Comparison of ENCODE assay signal across 8 mouse cellular contexts in the genomic region with DNA sequence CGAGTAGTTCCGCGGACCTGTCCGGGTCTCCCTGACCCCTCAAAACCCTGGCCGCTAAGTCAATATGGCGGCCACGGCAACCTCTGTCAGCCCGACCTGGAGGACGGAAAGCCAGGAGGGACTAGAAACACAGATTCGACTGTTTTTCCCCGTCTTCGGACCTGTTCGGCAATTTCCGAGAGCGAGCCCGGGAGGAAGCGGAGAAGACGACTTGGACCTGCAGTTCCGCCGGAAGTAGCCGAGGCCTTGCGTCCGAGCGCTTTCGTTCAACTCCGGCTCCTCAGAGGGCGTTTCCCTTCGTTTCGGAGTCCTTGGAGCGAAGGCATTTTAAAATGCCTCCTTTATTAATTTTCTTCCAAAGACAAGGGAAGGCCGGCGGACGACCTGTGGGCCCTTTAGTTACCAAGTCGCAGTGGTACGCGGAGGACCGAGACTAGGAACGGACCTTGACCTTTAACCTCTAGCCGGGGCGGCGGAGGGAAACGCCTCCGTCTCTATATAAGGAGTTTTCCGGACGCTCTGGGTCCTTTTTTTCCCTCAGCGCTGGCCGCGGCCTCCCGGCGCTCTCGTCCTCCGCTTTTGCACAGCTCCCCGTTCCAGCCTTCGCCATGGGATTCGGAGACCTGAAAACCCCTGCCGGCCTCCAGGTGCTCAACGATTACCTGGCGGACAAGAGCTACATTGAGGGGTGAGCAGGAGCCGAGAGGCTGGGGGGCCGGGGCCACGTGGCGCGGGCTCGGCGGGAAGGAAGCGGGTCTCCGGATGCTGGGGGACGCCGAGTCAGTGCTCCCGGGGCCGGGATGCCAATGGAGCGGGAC. TPM values are rescaled to one million over a fixed set of nuclear protein-coding genes. Genes with fewer than 3 reads are reported as not detected.
DNase-seq lines count a peak whose midpoint lies in the region; ATAC-seq lines count a peak whose summit lies in the region.

A gene (plus strand): TSS at position 222 of the 818 bp plus-strand sequence.
A gene (minus strand): TSS at position 230 of the 818 bp plus-strand sequence.

- H3K4me2 ChIP-seq in lung, embryonic 16.5 days (ENCODE audit: low read depth, low read length), result peak within 1 kb of the TSS; percentile 87

- no peaks in the 10 kb centered on the region for H3K27me3 ChIP-seq in lung, embryonic 16.5 days (ENCODE audit: control insufficient read depth, insufficient read depth, low read depth, low read length)

- peak; percentile 99 for DNase-seq in MEL-GATA-1-ER (ENCODE audit: extremely low read depth, low read depth)
- peak; percentile 99 for DNase-seq in cerebellum, adult 8-10 months
- DNase-seq in forelimb bud, embryonic 11.5 days (ENCODE audit: low read depth, low spot score), result peak; percentile 98
- peak; percentile 94 for DNase-seq in layer of hippocampus, adult 9-10 months (ENCODE audit: low spot score)
- peak; percentile 90 for DNase-seq in ovary, postnatal 10 days (ENCODE audit: low spot score)
- DNase-seq in thymus, postnatal 10 days (ENCODE audit: low spot score in 2 of 2), result peak; percentile 96 to 97

- WGBS in lung, embryonic 16.5 days, result under 1% methylated on average over 72 of the region's 72 CpGs

- peaks cover 17% of the 10 kb centered on the region for H3K36me3 ChIP-seq in lung, embryonic 16.5 days (ENCODE audit: control insufficient read depth, insufficient read depth, low read length)

- H3K4me1 ChIP-seq in lung, embryonic 16.5 days (replicated peaks; ENCODE audit: control insufficient read depth, insufficient read depth, low read length), result peaks cover 18% of the 10 kb centered on the region

- ATAC-seq in hematopoietic stem cell, adult 5-6 weeks (replicated peaks in 1 of 2; ENCODE audit: insufficient read depth in 1 of 2, low FRiP score in 2 of 2, low TSS enrichment in 1 of 2, low read depth in 1 of 2, poor library complexity in 2 of 2, severe bottlenecking in 2 of 2), result peak; percentile 84 to 92
- peak; percentile 93 for ATAC-seq in lung, embryonic 16.5 days (ENCODE audit: low read depth)

- no peaks in the 10 kb centered on the region for H3K9me3 ChIP-seq in lung, embryonic 16.5 days (ENCODE audit: control insufficient read depth, low read length)

- H3K9ac ChIP-seq in lung, embryonic 16.5 days (ENCODE audit: low read length), result peak within 1 kb of the TSS; percentile 98

- H3K4me3 ChIP-seq in lung, embryonic 16.5 days (ENCODE audit: low read length), result peak within 1 kb of the TSS; percentile 67

- H3K27ac ChIP-seq in lung, embryonic 16.5 days (ENCODE audit: low read length), result peak within 1 kb of the TSS; percentile 94

RNA-seq across cellular contexts. Expression of the first gene that starts in this region (rescaled TPM):
- 3,431 and 3,774 TPM in 2 replicates for total RNA-seq in hematopoietic stem cell, adult 5-6 weeks (2017)
- polyA plus RNA-seq in lung, embryonic 16.5 days (2015; fragmentation: Nextera tagmentation; extraction: Ambion mirVana), result 461 and 480 TPM in 2 replicates

RNA-seq across cellular contexts. Expression of the second gene that starts in this region (rescaled TPM):
- 115 and 142 TPM in 2 replicates for total RNA-seq in hematopoietic stem cell, adult 5-6 weeks (2017)
- 123 and 131 TPM in 2 replicates for polyA plus RNA-seq in lung, embryonic 16.5 days (2015; fragmentation: Nextera tagmentation; extraction: Ambion mirVana)

Comparison
In these comparisons a context has a peak if more than half of its experiments do, and no peak if none do; other contexts are left out.
1. Peak in every context shown above with its lines: DNase-seq, ATAC-seq, H3K4me3 ChIP-seq and H3K27ac ChIP-seq.